Mouse (Mus musculus) embryonic facial prominence, embryonic 10.5 days (tissue): ENCODE measurements around the gene Ubtf. TPM values are rescaled to one million over a fixed set of nuclear protein-coding genes. Genes with fewer than 3 reads are reported as not detected.

Source experiments
- DNase-seq: peaks from one replicate; pipeline ENCODE4 v3.0.0-alpha.2; 2017; ENCODE audit warnings: low spot score
- H3K27ac ChIP-seq: fragments of 300-500 bp; sonication (generic); replicated peaks from 2 replicates; pipeline ENCODE4 v1.5.1; 2016; ENCODE audit warnings: mild to moderate bottlenecking
- H3K27me3 ChIP-seq: fragments of 300-500 bp; sonication (generic); replicated peaks from 2 replicates; pipeline ENCODE4 v1.6.1; 2016; ENCODE audit warnings: low read depth, mild to moderate bottlenecking; ENCODE audit not compliant: poor library complexity, severe bottlenecking
- H3K36me3 ChIP-seq: fragments of 300-500 bp; sonication (generic); replicated peaks from 2 replicates; pipeline ENCODE4 v1.6.1; 2016; ENCODE audit warnings: mild to moderate bottlenecking, moderate library complexity
- H3K4me1 ChIP-seq: fragments of 300-500 bp; sonication (generic); 2 replicates; pipeline ENCODE4 v1.6.1; 2016
- H3K4me3 ChIP-seq: fragments of 300-500 bp; sonication (generic); 2 replicates; pipeline ENCODE4 v1.5.1; 2016; ENCODE audit warnings: mild to moderate bottlenecking, moderate library complexity
- H3K9me3 ChIP-seq: fragments of 300-500 bp; sonication (generic); 2 replicates; pipeline ENCODE4 v1.6.1; 2016; ENCODE audit warnings: mild to moderate bottlenecking
- WGBS: fragments of 180-500 bp; shearing (Covaris S2); methylation state at CpG from one replicate; pipeline ENCODE4 v1.1.7; 2016; 5-methylcytosine and 5-hydroxymethylcytosine counted together
- polyA plus RNA-seq: library from polyadenylated mRNA; unstranded; fragments of >200 nt; fragmentation: Nextera tagmentation; extraction: Ambion mirVana; gene quantifications from 2 replicates; pipeline ENCODE4 v1.2.1, GENCODE M21; 2016

The Ubtf gene
- polyA plus RNA-seq, 1 experiment from 2014 or later, result 94.2 TPM

GRCm38 (mm10) chr11:102341101-102341500 lies 21.6 kb upstream of the Ubtf start:
- Histone ChIP-seq H3K9me3 (no peaks in the 10 kb centered on the region), H3K4me3 (no peak overlapping the region), H3K27me3 (no peaks in the 10 kb centered on the region), H3K27ac (no peak overlapping the region), H3K36me3 (no peaks in the 10 kb centered on the region), H3K4me1 (no peaks in the 10 kb centered on the region)
- 93% methylated on average over 4 of the region's 4 CpGs for WGBS
- no peak for DNase-seq

GRCm38 (mm10) chr11:102339624-102340023 lies 20.1 kb upstream of the Ubtf start:
- Histone ChIP-seq H3K9me3 (no peaks in the 10 kb centered on the region), H3K27me3 (no peaks in the 10 kb centered on the region; the same call in 1 of the 2 replicates), H3K27ac (no peak overlapping the region), H3K4me1 (peaks cover 5% of the 10 kb centered on the region; the same call in 1 of the 2 replicates), H3K4me3 (no peak overlapping the region), H3K36me3 (no peaks in the 10 kb centered on the region)
- DNase-seq, result no peak
- 57% methylated on average over 4 of the region's 4 CpGs for WGBS

- WGBS, result 84% methylated on average over 11 of the region's 11 CpGs
- Histone ChIP-seq H3K27me3 (no peaks in the 10 kb centered on the region; the same call in 1 of the 2 replicates), H3K36me3 (no peaks in the 10 kb centered on the region), H3K27ac (no peak overlapping the region), H3K4me1 (peaks cover 5% of the 10 kb centered on the region; the same call in 1 of the 2 replicates), H3K9me3 (no peaks in the 10 kb centered on the region), H3K4me3 (no peak overlapping the region)
- DNase-seq, result no peak
Measured at GRCm38 (mm10) chr11:102339195-102339594, 19.7 kb upstream of the Ubtf start.

- peaks cover 5% of the 10 kb centered on the region; the same call in 1 of the 2 replicates for H3K4me1 ChIP-seq
- WGBS, result 69% methylated on average over 3 of the region's 3 CpGs
- no peaks in the 10 kb centered on the region; the same call in 1 of the 2 replicates for H3K27me3 ChIP-seq
- H3K4me3 ChIP-seq, result no peak overlapping the region
- no peaks in the 10 kb centered on the region for H3K36me3 ChIP-seq
- no peaks in the 10 kb centered on the region for H3K9me3 ChIP-seq
- no peak overlapping the region for H3K27ac ChIP-seq
- no peak for DNase-seq
Measured at GRCm38 (mm10) chr11:102338561-102338960, 19.0 kb upstream of the Ubtf start.

- WGBS, result 68% methylated on average over 1 of the region's 1 CpGs
- Histone ChIP-seq H3K27me3 (no peaks in the 10 kb centered on the region; the same call in 1 of the 2 replicates), H3K36me3 (no peaks in the 10 kb centered on the region), H3K4me3 (no peak overlapping the region), H3K9me3 (no peaks in the 10 kb centered on the region), H3K4me1 (peaks cover 5% of the 10 kb centered on the region; the same call in 1 of the 2 replicates), H3K27ac (no peak overlapping the region)
- DNase-seq, result no peak
Measured at GRCm38 (mm10) chr11:102337921-102338320, 18.4 kb upstream of the Ubtf start.

GRCm38 (mm10) chr11:102336191-102336590 lies 16.6 kb upstream of the Ubtf start:
- Histone ChIP-seq H3K9me3 (no peaks in the 10 kb centered on the region), H3K27me3 (no peaks in the 10 kb centered on the region; the same call in 1 of the 2 replicates), H3K4me3 (no peak overlapping the region), H3K27ac (no peak overlapping the region), H3K4me1 (peaks cover 5% of the 10 kb centered on the region; the same call in 1 of the 2 replicates), H3K36me3 (no peaks in the 10 kb centered on the region)
- no peak for DNase-seq
- WGBS, result 83% methylated on average over 1 of the region's 1 CpGs

- 44% methylated on average over 9 of the region's 9 CpGs for WGBS
- Histone ChIP-seq H3K4me3 (no peak overlapping the region), H3K4me1 (peaks cover 5% of the 10 kb centered on the region; the same call in 1 of the 2 replicates), H3K27me3 (no peaks in the 10 kb centered on the region; the same call in 1 of the 2 replicates), H3K9me3 (no peaks in the 10 kb centered on the region), H3K27ac (no peak overlapping the region), H3K36me3 (no peaks in the 10 kb centered on the region)
- DNase-seq, result no peak
Measured at GRCm38 (mm10) chr11:102334973-102335700, 15.6 kb upstream of the Ubtf start.

- no peak for DNase-seq
- WGBS, result 70% methylated on average over 4 of the region's 4 CpGs
- H3K27me3 ChIP-seq, result no peaks in the 10 kb centered on the region; the same call in 1 of the 2 replicates
- peaks cover 5% of the 10 kb centered on the region; the same call in 1 of the 2 replicates for H3K4me1 ChIP-seq
- H3K4me3 ChIP-seq, result no peak overlapping the region
- H3K27ac ChIP-seq, result no peak overlapping the region
- H3K9me3 ChIP-seq, result no peaks in the 10 kb centered on the region
- H3K36me3 ChIP-seq, result no peaks in the 10 kb centered on the region
Measured at GRCm38 (mm10) chr11:102334010-102334409, 14.5 kb upstream of the Ubtf start.

- H3K27ac ChIP-seq, result no peak overlapping the region
- no peaks in the 10 kb centered on the region; the same call in 1 of the 2 replicates for H3K27me3 ChIP-seq
- no peaks in the 10 kb centered on the region for H3K36me3 ChIP-seq
- no peak for DNase-seq
- H3K4me1 ChIP-seq, result peaks cover 5% of the 10 kb centered on the region; the same call in 1 of the 2 replicates
- H3K9me3 ChIP-seq, result no peaks in the 10 kb centered on the region
- H3K4me3 ChIP-seq, result no peak overlapping the region
Measured at GRCm38 (mm10) chr11:102333061-102333460, 13.5 kb upstream of the Ubtf start.

- 59% methylated on average over 4 of the region's 4 CpGs for WGBS
- Histone ChIP-seq H3K4me1 (peaks cover 5% of the 10 kb centered on the region; the same call in 1 of the 2 replicates), H3K4me3 (no peak overlapping the region), H3K36me3 (no peaks in the 10 kb centered on the region), H3K9me3 (no peaks in the 10 kb centered on the region), H3K27ac (no peak overlapping the region), H3K27me3 (no peaks in the 10 kb centered on the region; the same call in 1 of the 2 replicates)
- DNase-seq, result no peak
Measured at GRCm38 (mm10) chr11:102331806-102332205, 12.3 kb upstream of the Ubtf start.

- no peaks in the 10 kb centered on the region for H3K36me3 ChIP-seq
- H3K4me1 ChIP-seq, result peaks cover under 1% of the 10 kb centered on the region; the same call in 1 of the 2 replicates
- H3K4me3 ChIP-seq, result no peak overlapping the region
- WGBS, result 85% methylated on average over 3 of the region's 3 CpGs
- H3K27me3 ChIP-seq, result no peaks in the 10 kb centered on the region
- no peak for DNase-seq
- no peaks in the 10 kb centered on the region for H3K9me3 ChIP-seq
- H3K27ac ChIP-seq, result no peak overlapping the region
Measured at GRCm38 (mm10) chr11:102330039-102330438, 10.5 kb upstream of the Ubtf start.

- no peaks in the 10 kb centered on the region for H3K27me3 ChIP-seq
- no peaks in the 10 kb centered on the region for H3K4me1 ChIP-seq
- no peak overlapping the region for H3K4me3 ChIP-seq
- no peaks in the 10 kb centered on the region for H3K9me3 ChIP-seq
- no peak for DNase-seq
- no peaks in the 10 kb centered on the region for H3K36me3 ChIP-seq
- H3K27ac ChIP-seq, result no peak overlapping the region
Measured at GRCm38 (mm10) chr11:102329518-102329917, 10.0 kb upstream of the Ubtf start.

GRCm38 (mm10) chr11:102327839-102328238 lies 8.3 kb upstream of the Ubtf start:
- Histone ChIP-seq H3K9me3 (no peaks in the 10 kb centered on the region), H3K27me3 (peaks cover 2% of the 10 kb centered on the region; the same call in 1 of the 2 replicates), H3K4me1 (no peaks in the 10 kb centered on the region), H3K4me3 (no peak overlapping the region), H3K27ac (no peak overlapping the region), H3K36me3 (no peaks in the 10 kb centered on the region)
- no peak for DNase-seq
- WGBS, result 80% methylated on average over 7 of the region's 7 CpGs
